Mouse (Mus musculus): Measurements from ENCODE around the gene Gm10190. TPM values are rescaled to one million over a fixed set of nuclear protein-coding genes. Genes with fewer than 3 reads are reported as not detected.
"Not testable (repeated sequence)": the region's sequence is repeated elsewhere in the genome, so short reads cannot be mapped to it uniquely, and the experiment has no call there.

Gm10190 gene
- polyA plus RNA-seq, 1 experiment: not detected

- Histone ChIP-seq H3K79me2 (ENCODE audit: control insufficient read depth, insufficient read depth) (no peaks in the 10 kb centered on the region), H3K27me3 (ENCODE audit: control insufficient read depth, insufficient read depth, insufficient read length) (no peaks in the 10 kb centered on the region), H3K36me3 (ENCODE audit: control insufficient read depth, insufficient read depth) (no peaks in the 10 kb centered on the region), H3ac (ENCODE audit: control insufficient read depth, insufficient read length, low read depth) (no peak overlapping the region), H3K79me3 (ENCODE audit: low read depth) (no peaks in the 10 kb centered on the region), H3K4me3 (ENCODE audit: insufficient read depth, poor library complexity, severe bottlenecking) (no peak overlapping the region)
- TF ChIP-seq CEBPB (IDR thresholded peaks at IDR 0.05; ENCODE audit: low read depth) (no peak), FOSL1 (IDR thresholded peaks at IDR 0.05; ENCODE audit: insufficient read depth, low read length, poor library complexity, severe bottlenecking) (no peak), USF1 (IDR thresholded peaks at IDR 0.05; ENCODE audit: low read depth) (no peak), MYOG (IDR thresholded peaks at IDR 0.05; ENCODE audit: control insufficient read depth, extremely low read depth, insufficient read length) (no peak), MYOD1 (IDR thresholded peaks at IDR 0.05; ENCODE audit: control insufficient read depth, insufficient read length, low read depth) (no peak), CTCF (IDR thresholded peaks at IDR 0.05; ENCODE audit: control insufficient read depth, insufficient read depth, insufficient read length) (no peak), MAX (IDR thresholded peaks at IDR 0.05) (no peak)
Observed at GRCm38 (mm10) chr17:80391423-80392403, 18.4 kb upstream of the Gm10190 start.

GRCm38 (mm10) chr17:80390024-80390423 lies 16.7 kb upstream of the Gm10190 start:
- Histone ChIP-seq H3K79me3 (ENCODE audit: low read depth) (no peaks in the 10 kb centered on the region), H3ac (ENCODE audit: control insufficient read depth, insufficient read length, low read depth) (no peak overlapping the region), H3K27me3 (ENCODE audit: control insufficient read depth, insufficient read depth, insufficient read length) (no peaks in the 10 kb centered on the region), H3K4me3 (ENCODE audit: insufficient read depth, poor library complexity, severe bottlenecking) (no peak overlapping the region), H3K36me3 (ENCODE audit: control insufficient read depth, insufficient read depth) (no peaks in the 10 kb centered on the region), H3K79me2 (ENCODE audit: control insufficient read depth, insufficient read depth) (no peaks in the 10 kb centered on the region)
- TF ChIP-seq CTCF (IDR thresholded peaks at IDR 0.05; ENCODE audit: control insufficient read depth, insufficient read depth, insufficient read length): no peak
- TF ChIP-seq USF1 (IDR thresholded peaks at IDR 0.05; ENCODE audit: low read depth): no peak
- TF ChIP-seq MYOG (IDR thresholded peaks at IDR 0.05; ENCODE audit: control insufficient read depth, extremely low read depth, insufficient read length): no peak
- TF ChIP-seq MAX (IDR thresholded peaks at IDR 0.05): no peak
- no peak for TF ChIP-seq MYOD1 (IDR thresholded peaks at IDR 0.05; ENCODE audit: control insufficient read depth, insufficient read length, low read depth)
- no peak for TF ChIP-seq FOSL1 (IDR thresholded peaks at IDR 0.05; ENCODE audit: insufficient read depth, low read length, poor library complexity, severe bottlenecking)
- no peak for TF ChIP-seq CEBPB (IDR thresholded peaks at IDR 0.05; ENCODE audit: low read depth)

- TF ChIP-seq MYOD1 (IDR thresholded peaks at IDR 0.05; ENCODE audit: control insufficient read depth, insufficient read length, low read depth) (no peak), MAX (IDR thresholded peaks at IDR 0.05) (no peak), CEBPB (IDR thresholded peaks at IDR 0.05; ENCODE audit: low read depth) (no peak), USF1 (IDR thresholded peaks at IDR 0.05; ENCODE audit: low read depth) (no peak), FOSL1 (IDR thresholded peaks at IDR 0.05; ENCODE audit: insufficient read depth, low read length, poor library complexity, severe bottlenecking) (no peak), MYOG (IDR thresholded peaks at IDR 0.05; ENCODE audit: control insufficient read depth, extremely low read depth, insufficient read length) (no peak), CTCF (IDR thresholded peaks at IDR 0.05; ENCODE audit: control insufficient read depth, insufficient read depth, insufficient read length) (no peak)
- no peaks in the 10 kb centered on the region for H3K36me3 ChIP-seq (ENCODE audit: control insufficient read depth, insufficient read depth)
- no peaks in the 10 kb centered on the region for H3K79me2 ChIP-seq (ENCODE audit: control insufficient read depth, insufficient read depth)
Observed at GRCm38 (mm10) chr17:80385671-80386070, 12.3 kb upstream of the Gm10190 start.

GRCm38 (mm10) chr17:80378386-80378785 lies 5.0 kb upstream of the Gm10190 start:
- H3K79me3 ChIP-seq (ENCODE audit: low read depth); H3K36me3 ChIP-seq (ENCODE audit: control insufficient read depth, insufficient read depth); H3ac ChIP-seq (ENCODE audit: control insufficient read depth, insufficient read length, low read depth); H3K79me2 ChIP-seq (ENCODE audit: control insufficient read depth, insufficient read depth); H3K4me3 ChIP-seq (ENCODE audit: insufficient read depth, poor library complexity, severe bottlenecking); H3K27me3 ChIP-seq (ENCODE audit: control insufficient read depth, insufficient read depth, insufficient read length): not testable (repeated sequence)

More at GRCm38 (mm10) chr17:80385671-80386070, 12.3 kb upstream of the Gm10190 start:
- Histone ChIP-seq H3K27me3 (ENCODE audit: control insufficient read depth, insufficient read depth, insufficient read length) (peaks cover 4% of the 10 kb centered on the region), H3ac (ENCODE audit: control insufficient read depth, insufficient read length, low read depth) (no peak overlapping the region), H3K4me3 (ENCODE audit: insufficient read depth, poor library complexity, severe bottlenecking) (no peak overlapping the region), H3K79me3 (ENCODE audit: low read depth) (no peaks in the 10 kb centered on the region)

- H3K27me3 ChIP-seq (ENCODE audit: control insufficient read depth, insufficient read depth, insufficient read length): no peaks in the 10 kb centered on the region
- TF ChIP-seq CEBPB (IDR thresholded peaks at IDR 0.05; ENCODE audit: low read depth): no peak
- TF ChIP-seq MYOG (IDR thresholded peaks at IDR 0.05; ENCODE audit: control insufficient read depth, extremely low read depth, insufficient read length): no peak
- no peak for TF ChIP-seq MAX (IDR thresholded peaks at IDR 0.05)
- TF ChIP-seq FOSL1 (IDR thresholded peaks at IDR 0.05; ENCODE audit: insufficient read depth, low read length, poor library complexity, severe bottlenecking): no peak
- no peak for TF ChIP-seq CTCF (IDR thresholded peaks at IDR 0.05; ENCODE audit: control insufficient read depth, insufficient read depth, insufficient read length)
- TF ChIP-seq MYOD1 (IDR thresholded peaks at IDR 0.05; ENCODE audit: control insufficient read depth, insufficient read length, low read depth): no peak
- TF ChIP-seq USF1 (IDR thresholded peaks at IDR 0.05; ENCODE audit: low read depth): no peak
- H3K4me3 ChIP-seq (ENCODE audit: insufficient read depth, poor library complexity, severe bottlenecking): no peak overlapping the region
- no peaks in the 10 kb centered on the region for H3K36me3 ChIP-seq (ENCODE audit: control insufficient read depth, insufficient read depth)
- no peak overlapping the region for H3ac ChIP-seq (ENCODE audit: control insufficient read depth, insufficient read length, low read depth)
- no peaks in the 10 kb centered on the region for H3K79me3 ChIP-seq (ENCODE audit: low read depth)
- H3K79me2 ChIP-seq (ENCODE audit: control insufficient read depth, insufficient read depth): no peaks in the 10 kb centered on the region
Observed at GRCm38 (mm10) chr17:80373726-80374096, 370 bp upstream of the Gm10190 start.
